Mouse (Mus musculus): Measurements from ENCODE around the gene Nmnat2. TPM values are rescaled to one million over a fixed set of nuclear protein-coding genes. Genes with fewer than 3 reads are reported as not detected.

The Nmnat2 gene
- polyA plus RNA-seq, 1 experiment, result 1.2 TPM

DNA sequence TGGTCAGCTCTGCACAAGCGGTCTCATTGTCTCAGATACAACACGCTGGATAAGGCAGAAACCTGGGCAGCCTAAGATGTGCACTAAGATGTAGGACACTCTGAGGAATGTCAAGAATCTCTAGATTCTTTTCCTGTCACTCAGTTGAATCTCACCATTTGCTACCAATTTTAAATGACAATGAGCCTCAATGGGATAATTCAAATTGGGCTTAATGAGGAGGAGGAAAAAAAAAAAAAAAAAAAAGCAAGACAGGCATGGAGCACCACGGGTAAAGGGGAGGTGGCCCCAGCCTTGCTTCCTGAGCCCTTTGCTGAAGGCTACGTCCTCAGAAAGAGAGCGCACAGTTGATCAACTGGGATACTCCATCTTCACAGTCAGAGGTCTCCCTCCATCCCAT is 138.4 kb downstream of the Nmnat2 start:
- no peak for DNase-seq (ENCODE audit: low read depth)

DNA sequence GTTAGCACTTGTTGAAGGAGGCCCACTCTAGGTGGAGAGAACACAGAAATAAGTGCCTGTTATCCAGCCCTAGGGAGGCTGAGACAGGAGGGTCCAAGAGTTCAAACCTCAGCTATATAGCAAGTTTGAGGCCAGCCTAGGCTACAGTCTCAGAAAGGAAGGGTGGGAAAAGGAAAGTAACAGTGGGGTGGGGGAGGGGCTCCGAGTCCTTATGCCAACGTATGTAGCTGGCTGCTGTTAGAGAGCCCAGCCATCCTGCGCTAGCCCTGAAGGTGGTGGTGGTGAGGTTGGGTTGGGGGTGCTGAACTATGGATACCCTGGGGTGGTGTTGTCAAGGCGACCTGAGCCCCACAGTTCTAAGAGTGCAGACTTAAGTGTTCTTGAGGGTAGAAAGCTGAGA is 138.8 kb downstream of the Nmnat2 start:
- no peak for DNase-seq (ENCODE audit: low read depth)

DNA sequence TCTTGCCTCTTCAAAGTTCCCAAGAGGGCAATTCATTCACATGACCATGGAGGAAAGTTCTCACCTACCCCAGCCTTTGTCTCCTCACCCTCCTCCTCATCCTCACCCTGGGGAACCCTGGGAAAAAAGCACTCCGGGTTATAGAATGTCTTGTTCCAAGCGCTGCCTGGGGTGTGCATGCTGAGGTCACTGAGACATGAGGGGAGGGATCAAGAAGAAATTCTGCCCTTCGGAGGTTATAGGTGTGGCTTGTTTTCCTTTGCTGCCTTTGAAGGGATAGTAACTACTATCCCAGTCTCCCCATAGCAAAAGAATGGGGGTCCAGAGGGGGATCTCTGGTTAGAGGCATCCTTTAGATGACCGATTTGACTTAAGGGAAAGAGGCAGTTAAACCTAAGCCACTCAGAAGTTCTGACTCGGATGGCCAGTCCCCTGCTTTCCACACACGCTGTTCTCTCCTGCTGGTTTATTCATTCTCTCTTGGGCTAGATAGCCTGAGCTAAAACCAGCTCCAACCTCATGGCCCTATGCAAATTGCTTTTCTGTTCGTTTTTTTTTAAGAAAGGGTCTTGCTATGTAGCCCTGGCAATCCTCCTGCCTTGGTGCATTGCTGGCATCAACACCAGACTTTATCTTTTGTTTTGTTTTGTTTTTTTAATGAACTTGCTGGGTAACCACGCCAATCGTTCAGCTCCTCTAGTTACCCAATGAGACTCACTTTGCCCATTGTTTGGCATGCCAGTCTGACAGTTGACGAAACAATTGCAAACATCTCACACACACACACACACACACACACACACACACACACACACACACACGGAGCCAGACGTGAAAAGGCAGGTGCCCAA is 139.7 kb downstream of the Nmnat2 start:
- DNase-seq (ENCODE audit: low read depth), result no peak

- no peak for DNase-seq (ENCODE audit: low read depth)
These were observed 140.5 kb downstream of the Nmnat2 start for GRCm38 (mm10) chr1:153095328-153095727.

DNA sequence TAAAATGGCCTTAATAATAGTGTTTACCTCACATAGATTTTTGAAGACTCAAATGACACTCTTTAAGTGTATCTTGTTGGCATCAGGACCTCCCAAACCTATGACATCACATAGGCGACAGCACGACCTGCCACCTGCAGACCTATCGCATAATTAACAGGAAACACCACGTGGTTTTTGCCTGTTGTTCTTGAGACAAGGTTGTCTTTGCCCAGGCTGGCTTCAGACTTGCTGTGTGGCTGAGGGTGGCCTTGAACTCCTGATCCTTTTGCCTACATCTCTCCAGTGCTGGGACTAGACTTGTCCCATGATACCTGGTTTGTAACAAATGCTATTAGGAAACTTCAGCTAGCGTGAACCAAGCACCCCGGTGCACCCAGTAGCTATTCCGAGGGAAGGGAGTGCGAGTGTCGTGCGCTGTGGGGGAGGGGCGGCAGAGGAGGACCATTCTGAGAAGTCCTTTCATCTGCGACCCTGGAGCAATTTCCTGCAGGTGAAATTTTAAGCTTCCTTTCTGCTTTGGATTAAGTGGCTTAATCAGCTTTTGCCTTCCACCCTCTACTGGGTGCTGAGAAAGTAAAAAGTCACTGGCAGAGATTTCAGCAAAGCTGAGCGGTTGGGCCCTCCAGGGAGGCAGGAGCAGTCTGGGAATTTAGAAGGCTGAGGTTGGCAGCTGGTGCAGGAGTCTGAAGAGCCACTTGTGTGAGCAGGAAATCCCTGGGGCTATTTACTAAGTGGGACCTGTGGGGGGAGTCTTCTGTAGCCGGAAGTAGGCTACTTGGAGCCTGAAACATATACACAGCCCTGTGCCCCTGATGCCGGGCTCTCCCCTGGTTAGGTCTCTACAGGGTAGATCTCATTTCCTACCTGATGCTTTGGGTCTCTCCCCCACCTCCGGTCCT is 141.3 kb downstream of the Nmnat2 start:
- no peak for DNase-seq (ENCODE audit: low read depth)

GRCm38 (mm10) chr1:153097017-153097675 is 142.4 kb downstream of the Nmnat2 start:
- DNase-seq (ENCODE audit: low read depth), result no peak

- DNase-seq (ENCODE audit: low read depth), result no peak
These were observed 143.8 kb downstream of the Nmnat2 start for GRCm38 (mm10) chr1:153098586-153098985.

DNA sequence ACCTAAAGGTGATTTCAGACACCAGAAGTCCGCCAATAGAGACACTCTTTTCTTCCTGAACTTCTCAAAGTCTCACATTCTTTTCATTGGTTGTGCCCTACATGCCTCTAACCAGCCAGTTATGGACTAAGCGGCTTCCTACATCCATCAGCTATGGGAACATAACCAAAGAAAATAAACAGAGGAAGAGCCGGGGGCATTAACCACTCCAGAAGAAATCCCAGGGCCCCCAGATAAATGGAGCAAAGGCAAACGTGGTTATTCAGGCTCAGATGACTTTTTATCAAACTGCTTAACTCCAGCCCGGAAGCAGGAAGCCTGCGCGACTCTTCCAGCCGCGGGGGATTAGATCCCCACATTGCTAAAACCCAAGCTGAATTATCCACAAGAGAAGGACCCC is 146.1 kb downstream of the Nmnat2 start:
- no peak for DNase-seq (ENCODE audit: low read depth)

GRCm38 (mm10) chr1:153101327-153101880 is 146.6 kb downstream of the Nmnat2 start:
- no peak for DNase-seq (ENCODE audit: low read depth)

DNA sequence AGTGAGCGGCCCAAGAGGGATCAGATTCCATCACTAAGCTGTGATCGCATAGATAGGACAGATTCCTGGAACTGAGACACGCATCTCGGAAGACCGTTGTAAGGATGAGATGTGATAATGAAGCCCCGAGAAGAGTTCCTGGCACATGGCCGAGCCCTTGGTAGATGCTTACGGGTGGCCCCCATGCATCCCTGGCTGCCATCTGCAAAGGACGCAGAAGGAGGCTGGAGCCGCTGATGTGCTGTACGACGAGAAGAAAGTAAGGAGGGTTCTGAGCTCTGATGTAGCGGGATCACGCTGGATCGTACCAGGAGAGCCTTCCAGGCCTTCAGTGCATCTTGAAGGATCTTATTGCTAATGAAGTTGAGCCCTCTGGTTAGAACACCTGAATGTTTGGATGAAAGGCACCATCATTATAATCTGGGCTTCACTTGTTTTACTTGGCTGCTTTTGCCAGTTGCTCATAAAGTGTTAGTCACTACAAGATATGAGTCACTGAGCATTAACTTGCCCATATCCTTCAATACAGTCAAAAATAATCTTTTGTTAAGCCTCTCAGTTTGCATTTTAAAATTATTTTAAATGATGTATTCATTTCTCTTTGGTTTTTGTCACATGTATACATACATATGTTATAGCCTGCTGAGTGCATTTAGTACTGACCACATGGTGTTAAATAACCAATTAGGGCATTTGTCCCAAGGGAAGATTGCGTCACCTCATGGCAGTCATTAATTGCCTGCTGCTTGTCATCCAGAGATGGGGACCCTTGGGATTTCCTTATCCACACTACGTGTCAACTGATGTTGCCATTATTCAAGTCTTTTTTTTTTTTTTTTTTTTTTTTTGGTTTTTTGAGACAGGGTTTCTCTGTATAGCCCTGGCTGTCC is 147.7 kb downstream of the Nmnat2 start:
- peak; percentile 33 for DNase-seq (ENCODE audit: low read depth)

GRCm38 (mm10) chr1:153103186-153103554 is 148.4 kb downstream of the Nmnat2 start:
- DNase-seq (ENCODE audit: low read depth), result no peak

- DNase-seq (ENCODE audit: low read depth), result no peak
These were observed 150.0 kb downstream of the Nmnat2 start for GRCm38 (mm10) chr1:153104804-153105203.

- no peak for DNase-seq (ENCODE audit: low read depth)
These were observed 153.1 kb downstream of the Nmnat2 start for GRCm38 (mm10) chr1:153107866-153108265.

DNA sequence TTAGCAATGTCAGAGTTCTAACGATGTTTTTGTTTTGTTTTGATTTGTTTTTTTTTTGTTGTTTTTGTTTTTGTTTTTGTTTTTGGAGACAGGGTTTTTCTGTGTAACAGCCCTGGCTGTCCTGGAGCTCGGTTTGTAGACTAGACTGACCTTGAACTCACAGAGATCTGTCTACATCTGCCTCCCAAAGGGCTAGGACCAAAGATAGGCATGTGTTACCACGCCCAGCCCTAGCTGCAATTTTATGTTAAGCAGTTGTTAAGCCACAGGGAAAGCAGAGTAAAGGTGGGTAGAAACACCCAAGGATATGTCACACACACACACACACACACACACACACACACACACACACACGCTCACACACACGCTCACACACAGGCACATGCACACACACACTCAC is 154.6 kb downstream of the Nmnat2 start:
- DNase-seq (ENCODE audit: low read depth), result no peak

GRCm38 (mm10) chr1:153109836-153110235 is 155.0 kb downstream of the Nmnat2 start:
- DNase-seq (ENCODE audit: low read depth), result no peak

- DNase-seq (ENCODE audit: low read depth), result no peak
These were observed 156.8 kb downstream of the Nmnat2 start for GRCm38 (mm10) chr1:153111596-153111995.

DNA sequence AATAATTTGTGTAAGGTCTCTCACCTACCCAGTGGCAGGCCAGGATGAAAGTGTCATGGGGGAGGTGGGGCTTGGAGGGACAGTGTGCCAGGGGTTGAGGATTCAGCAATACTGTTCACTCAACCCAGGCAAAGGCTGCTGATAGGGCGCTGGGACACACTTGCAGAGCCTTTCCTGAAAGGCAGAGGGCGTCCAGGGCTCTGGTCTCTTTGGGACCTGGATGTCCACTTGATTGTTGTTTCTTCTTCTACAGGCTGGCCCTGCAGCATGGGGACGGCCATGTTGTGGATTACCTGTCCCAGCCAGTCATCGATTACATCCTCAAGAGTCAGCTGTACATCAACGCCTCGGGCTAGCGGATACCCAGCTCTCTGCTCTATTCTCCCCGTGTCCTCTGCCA is 160.5 kb downstream of the Nmnat2 start:
- DNase-seq (ENCODE audit: low read depth), result no peak

GRCm38 (mm10) chr1:153120544-153120943 is 165.8 kb downstream of the Nmnat2 start:
- no peak for DNase-seq (ENCODE audit: low read depth)

- no peak for DNase-seq (ENCODE audit: low read depth)
These were observed 166.5 kb downstream of the Nmnat2 start for GRCm38 (mm10) chr1:153121320-153121719.

DNA sequence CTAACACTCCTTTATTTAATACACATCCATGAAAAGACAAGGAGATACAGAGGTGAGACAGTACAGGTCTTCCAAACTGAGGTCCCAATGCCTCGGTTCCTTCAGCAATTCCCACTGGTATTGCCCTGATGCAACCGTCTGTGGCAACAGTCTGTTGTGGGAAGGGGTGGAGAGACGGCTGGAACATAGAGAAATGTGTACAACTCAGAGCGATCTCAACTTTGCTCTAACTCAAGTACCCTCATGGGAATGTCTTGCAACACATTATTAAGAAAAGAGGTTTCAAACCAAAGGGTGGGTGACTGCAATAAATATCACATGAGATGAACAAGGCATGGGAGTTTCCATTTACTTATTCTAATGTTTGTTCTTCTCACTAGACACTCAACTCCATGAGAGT is 168.0 kb downstream of the Nmnat2 start:
- DNase-seq (ENCODE audit: low read depth), result no peak

GRCm38 (mm10) chr1:153124502-153124901 is 169.7 kb downstream of the Nmnat2 start:
- no peak for DNase-seq (ENCODE audit: low read depth)
